Comparison of ENCODE assay signal across 17 mouse cellular contexts in the genomic region with DNA sequence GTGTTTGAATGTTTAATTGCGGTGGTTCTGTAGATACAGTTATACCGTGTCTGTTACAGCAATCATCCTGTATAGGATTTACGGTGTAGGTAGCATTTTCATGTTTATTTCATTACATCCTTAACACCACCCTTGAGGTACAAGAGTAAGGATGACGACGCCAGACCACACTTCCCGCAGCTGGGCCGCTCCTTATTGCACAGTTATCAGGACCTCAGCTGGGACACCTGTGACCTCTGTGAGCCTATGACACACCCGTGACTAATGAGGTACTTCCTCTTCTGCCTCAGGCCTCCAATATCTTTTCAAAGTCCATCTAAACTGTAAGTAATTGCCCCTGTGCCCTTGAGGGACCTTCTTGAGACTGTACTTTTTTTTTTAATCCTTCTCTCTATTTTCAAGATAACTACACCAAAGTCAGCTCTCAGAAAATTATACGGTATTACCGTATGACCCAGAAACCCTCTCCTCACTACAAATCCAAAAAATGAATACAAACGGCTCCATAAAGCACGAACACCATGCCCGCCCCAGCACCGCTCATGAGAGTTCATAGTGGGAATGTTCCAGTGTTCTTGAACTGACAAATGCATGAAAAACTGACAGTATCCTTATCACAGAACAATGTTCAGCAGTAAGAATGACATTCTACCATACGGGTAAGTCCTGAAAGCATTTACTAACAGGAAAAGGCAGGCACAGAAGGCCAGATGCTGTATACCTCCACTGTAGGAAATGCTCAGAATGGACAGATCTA. TPM values are rescaled to one million over a fixed set of nuclear protein-coding genes. Genes with fewer than 3 reads are reported as not detected.
A peak's percentile ranks its signal among the peaks of the same experiment; 100 is the strongest.
DNase-seq lines count a peak whose midpoint lies in the region; ATAC-seq and TF ChIP-seq lines count a peak whose summit lies in the region.
"Had no signal": no experiment of that assay in that cellular context is flagged by ENCODE, and none has a peak within 500 bp of the region (broad histone marks: within the 10 kb centered on the region; RNA-seq: fewer than 3 reads in every experiment).

No protein-coding gene starts in this region.

- no peaks in the 10 kb centered on the region for H3K27me3 ChIP-seq in heart, embryonic 13.5 days (replicated peaks)
- no peaks in the 10 kb centered on the region for H3K27me3 ChIP-seq in myocyte (ENCODE audit: control insufficient read depth, insufficient read depth, insufficient read length)
- H3K27me3 ChIP-seq in midbrain, embryonic 13.5 days: peaks cover 5% of the 10 kb centered on the region; the same call in 1 of the 2 replicates
- H3K27me3 ChIP-seq: lung, embryonic 15.5 days; midbrain, embryonic 15.5 days had no signal

- 71% methylated on average over 15 of the region's 15 CpGs for WGBS in heart, embryonic 13.5 days
- 88% methylated on average over 15 of the region's 15 CpGs for WGBS in midbrain, embryonic 13.5 days

- no peaks in the 10 kb centered on the region for H3K79me2 ChIP-seq in myocyte (ENCODE audit: control insufficient read depth, insufficient read depth)

- no peak overlapping the region for H3K4me3 ChIP-seq in heart, embryonic 13.5 days
- H3K4me3 ChIP-seq in myocyte: no peak overlapping the region
- no peak overlapping the region for H3K4me3 ChIP-seq in midbrain, embryonic 13.5 days (replicated peaks)
- H3K4me3 ChIP-seq: kidney, embryonic 15.5 days; lung, embryonic 15.5 days; midbrain, embryonic 15.5 days had no signal

- no peak for TF ChIP-seq POLR2A in myocyte (IDR thresholded peaks at IDR 0.05; ENCODE audit: insufficient read length, low read depth)

- peaks cover 56% of the 10 kb centered on the region for H3K4me1 ChIP-seq in heart, embryonic 13.5 days
- peaks cover 3% of the 10 kb centered on the region; the same call in 1 of the 2 replicates for H3K4me1 ChIP-seq in midbrain, embryonic 13.5 days (replicated peaks)
- H3K4me1 ChIP-seq: kidney, embryonic 15.5 days; lung, embryonic 15.5 days; midbrain, embryonic 15.5 days had no signal

- ATAC-seq in heart, embryonic 13.5 days (ENCODE audit: extremely low read depth, insufficient number of reproducible peaks, low FRiP score, low TSS enrichment): no peak
- ATAC-seq in granulocyte monocyte progenitor cell, adult 5-6 weeks (replicated peaks; ENCODE audit: poor library complexity, severe bottlenecking): peak; percentile 93
- ATAC-seq in midbrain, embryonic 13.5 days: no peak
- ATAC-seq: activated CD4-positive, CD25-positive, alpha-beta regulatory T cell, adult 4 months; midbrain, embryonic 15.5 days had no signal

- no peaks in the 10 kb centered on the region for H3K36me3 ChIP-seq in heart, embryonic 13.5 days
- H3K36me3 ChIP-seq in myocyte (ENCODE audit: control insufficient read depth, insufficient read depth): no peaks in the 10 kb centered on the region
- no peaks in the 10 kb centered on the region for H3K36me3 ChIP-seq in midbrain, embryonic 13.5 days
- H3K36me3 ChIP-seq: kidney, embryonic 15.5 days; lung, embryonic 15.5 days; midbrain, embryonic 15.5 days had no signal

- no peak overlapping the region for H3K4me2 ChIP-seq in heart, embryonic 13.5 days
- peak overlapping the region; percentile 54 for H3K4me2 ChIP-seq in myocyte (ENCODE audit: low read depth)
- H3K4me2 ChIP-seq in midbrain, embryonic 13.5 days (replicated peaks): no peak overlapping the region
- H3K4me2 ChIP-seq: hindbrain, embryonic 14.5 days; kidney, embryonic 15.5 days; lung, embryonic 15.5 days; midbrain, embryonic 15.5 days had no signal

- H3ac ChIP-seq in myocyte (ENCODE audit: control insufficient read depth, insufficient read length): no peak overlapping the region

- H3K27ac ChIP-seq in heart, embryonic 13.5 days (replicated peaks): peak overlapping the region; percentile 25
- H3K27ac ChIP-seq in midbrain, embryonic 13.5 days: no peak overlapping the region
- H3K27ac ChIP-seq: hindbrain, embryonic 14.5 days; kidney, embryonic 15.5 days; liver, embryonic 14.5 days; lung, embryonic 15.5 days; midbrain, embryonic 15.5 days had no signal

- no peak for DNase-seq in heart, adult 18-20 months
- DNase-seq in B cell, adult 2 months: peak; percentile 11 to 23
- DNase-seq in embryo, embryonic 10 days (ENCODE audit: low spot score): no peak
- DNase-seq in cerebellum, adult 11 months: no peak
- DNase-seq: adrenal gland, postnatal 10 days; cerebellum, postnatal 10 days; heart, postnatal 10 days had no signal

- H3K9me3 ChIP-seq in heart, embryonic 13.5 days: no peaks in the 10 kb centered on the region
- H3K9me3 ChIP-seq in midbrain, embryonic 13.5 days: no peaks in the 10 kb centered on the region
- H3K9me3 ChIP-seq: kidney, embryonic 15.5 days; lung, embryonic 15.5 days; midbrain, embryonic 15.5 days had no signal

- no peak overlapping the region for H3K9ac ChIP-seq in heart, embryonic 13.5 days
- no peak overlapping the region for H3K9ac ChIP-seq in midbrain, embryonic 13.5 days (replicated peaks)
- H3K9ac ChIP-seq: hindbrain, embryonic 14.5 days; kidney, embryonic 15.5 days; liver, embryonic 14.5 days; lung, embryonic 15.5 days; midbrain, embryonic 15.5 days had no signal

TF ChIP-seq in myocyte, 11 proteins besides CTCF, POLR2A, EP300 and RAD21:
- TF ChIP-seq MYOG (IDR thresholded peaks at IDR 0.05; ENCODE audit: control insufficient read depth in 1 of 3, insufficient read depth in 1 of 3, insufficient read length in 2 of 3, low read depth in 2 of 3): peak in 1 of 3 experiments; percentile 16
- TF ChIP-seq TCF3 (IDR thresholded peaks at IDR 0.05; ENCODE audit: insufficient read length, low read depth): no peak
- TF ChIP-seq MYOD1 (IDR thresholded peaks at IDR 0.05; ENCODE audit: control insufficient read depth in 1 of 3, insufficient read length in 2 of 3, low read depth in 2 of 3): peak in 2 of 3 experiments; percentile 17 to 67

RNA-seq across cellular contexts. Expression of gene Pde4dip, which starts 56.8 kb away (rescaled TPM):
- polyA plus RNA-seq in heart, embryonic 13.5 days (2015; fragmentation: Nextera tagmentation; extraction: Ambion mirVana): 68.2 and 74.9 TPM in 2 replicates
- total RNA-seq in heart, adult 18-20 months (2021): 1,000 to 10,000 TPM; 1,617 to 1,852 TPM
- 5.0 and 8.1 TPM in 2 replicates for total RNA-seq in granulocyte monocyte progenitor cell, adult 5-6 weeks (2014; fragmentation: Nextera tagmentation)
- total RNA-seq in granulocyte monocyte progenitor cell, adult 5-6 weeks (2017): 7.5 and 9.7 TPM in 2 replicates
- polyA plus RNA-seq in myocyte (2012; fragmentation: generic; extraction: Trizol): 134 TPM
- polyA plus RNA-seq in midbrain, embryonic 13.5 days (2015; fragmentation: Nextera tagmentation; extraction: Ambion mirVana): 46.6 and 48.0 TPM in 2 replicates

Comparison
In these comparisons a context has a peak if more than half of its experiments do, and no peak if none do; other contexts are left out.
1. DNase-seq: peak in B cell, adult 2 months (2 of 2); none in heart, adult 18-20 months (0 of 2), embryo, embryonic 10 days (single experiment) and cerebellum, adult 11 months (single experiment).